Mouse (Mus musculus): ENCODE measurements around the gene Dnmt1.

Dnmt1 gene

DNA sequence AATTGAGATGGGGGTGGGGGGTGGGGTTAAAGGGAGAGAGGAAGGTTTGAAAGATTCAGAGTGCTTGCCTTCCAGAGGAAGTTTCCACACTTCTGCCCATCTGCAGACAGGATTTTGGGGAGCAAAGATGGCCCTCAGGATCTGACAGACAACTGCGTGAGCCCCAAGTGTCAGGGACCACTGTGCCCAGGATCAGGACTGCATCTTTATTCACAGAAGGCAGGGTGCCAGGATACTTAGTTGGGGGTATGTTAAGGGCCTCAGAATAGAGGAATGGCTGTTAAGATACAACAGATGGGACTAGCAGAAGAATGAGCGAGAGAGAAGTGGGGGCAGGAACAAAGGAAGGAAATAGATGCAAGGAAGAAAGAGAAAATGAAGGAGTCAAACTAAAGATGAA is 73.1 kb downstream of the Dnmt1 start:
- DNase-seq (ENCODE audit: low read depth, low spot score): no peak

DNA sequence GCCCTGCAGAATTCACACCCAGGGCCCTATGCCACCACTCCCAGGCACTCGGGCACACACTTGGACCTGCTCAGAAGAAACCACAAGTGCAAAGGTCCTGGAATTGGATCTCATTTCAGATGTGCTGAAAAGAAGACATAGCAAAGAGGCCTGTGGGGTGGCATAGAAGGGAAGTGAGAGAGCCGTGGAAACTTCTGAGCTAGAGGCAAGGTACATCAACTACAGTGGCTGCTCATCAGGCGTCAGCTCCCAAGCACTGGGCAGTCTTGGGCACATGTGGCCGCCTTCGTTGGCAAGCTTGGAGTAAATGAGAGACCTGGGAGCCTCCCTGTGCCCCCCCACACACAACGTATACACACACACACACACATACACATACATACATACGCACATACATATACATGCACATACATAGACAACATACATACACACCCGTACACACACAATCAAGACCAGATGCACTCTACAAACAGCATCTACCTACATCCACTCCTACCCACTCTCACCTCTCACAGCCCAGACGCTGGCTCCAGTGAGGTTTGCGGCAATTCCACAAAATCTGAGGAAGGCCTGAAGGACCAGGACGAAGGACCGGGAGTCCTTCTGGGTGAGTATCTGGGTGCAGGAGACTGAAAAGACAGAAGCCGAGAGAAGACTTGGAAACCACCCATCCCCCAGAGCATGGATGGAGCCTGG is 80.4 kb downstream of the Dnmt1 start, which contains the start of gene Angptl6:
Gene Angptl6 (minus strand): TSS at position 631 of the 696 bp plus-strand sequence.
- no peak for DNase-seq (ENCODE audit: low read depth, low spot score)

DNA sequence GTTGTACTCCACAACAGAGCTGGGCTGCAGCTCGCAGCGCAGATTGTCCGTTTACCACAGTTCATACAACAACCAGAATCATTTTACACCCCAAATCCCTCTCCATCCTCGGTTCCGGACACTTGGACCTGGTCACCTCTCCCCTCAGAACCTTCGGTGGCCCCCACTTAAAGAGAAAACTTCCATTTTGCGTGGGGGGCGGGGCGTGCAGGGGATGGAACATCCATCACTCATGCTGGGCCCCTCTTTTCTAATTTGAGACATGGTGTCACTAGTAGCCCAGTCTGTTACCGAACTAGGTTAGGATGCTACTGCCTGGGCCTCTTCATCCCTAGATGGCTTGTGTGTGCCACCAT is 81.0 kb downstream of the Dnmt1 start:
- no peak for DNase-seq (ENCODE audit: low read depth, low spot score)

DNA sequence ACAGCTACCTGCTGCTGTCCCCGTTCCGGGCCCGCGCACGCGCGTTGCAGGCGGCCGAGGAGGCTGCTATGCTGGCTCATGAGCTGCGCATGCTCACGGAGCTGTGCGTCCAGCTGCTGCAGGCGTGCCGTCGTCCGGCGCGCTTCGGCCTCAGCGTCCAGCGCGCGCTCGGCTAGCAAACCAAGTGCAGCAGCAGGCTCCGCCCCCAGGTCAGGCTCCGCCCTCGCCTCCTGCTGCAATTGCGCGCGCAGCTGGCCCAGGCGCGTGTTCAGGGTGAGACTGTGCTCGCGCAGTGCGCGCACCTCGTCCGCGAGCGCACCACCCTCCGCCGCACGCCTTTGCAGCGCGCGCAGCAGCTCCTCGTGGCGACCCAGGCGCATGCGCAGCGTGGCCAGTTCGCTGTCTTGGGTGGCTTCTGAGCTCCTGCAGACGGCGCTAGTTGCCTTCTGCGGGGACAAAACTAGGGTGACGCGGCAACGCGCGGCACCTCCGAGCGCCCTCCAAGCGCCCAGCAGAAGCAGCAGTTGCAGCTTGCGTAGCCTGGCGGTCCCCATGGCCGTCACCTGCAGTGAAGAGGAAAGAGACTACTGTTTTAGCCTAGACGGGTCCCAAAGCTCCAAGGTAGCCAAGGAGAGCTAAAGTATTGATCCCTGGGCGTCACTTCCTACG is 81.5 kb downstream of the Dnmt1 start:
- peak; percentile 100 for DNase-seq (ENCODE audit: low read depth, low spot score)

DNA sequence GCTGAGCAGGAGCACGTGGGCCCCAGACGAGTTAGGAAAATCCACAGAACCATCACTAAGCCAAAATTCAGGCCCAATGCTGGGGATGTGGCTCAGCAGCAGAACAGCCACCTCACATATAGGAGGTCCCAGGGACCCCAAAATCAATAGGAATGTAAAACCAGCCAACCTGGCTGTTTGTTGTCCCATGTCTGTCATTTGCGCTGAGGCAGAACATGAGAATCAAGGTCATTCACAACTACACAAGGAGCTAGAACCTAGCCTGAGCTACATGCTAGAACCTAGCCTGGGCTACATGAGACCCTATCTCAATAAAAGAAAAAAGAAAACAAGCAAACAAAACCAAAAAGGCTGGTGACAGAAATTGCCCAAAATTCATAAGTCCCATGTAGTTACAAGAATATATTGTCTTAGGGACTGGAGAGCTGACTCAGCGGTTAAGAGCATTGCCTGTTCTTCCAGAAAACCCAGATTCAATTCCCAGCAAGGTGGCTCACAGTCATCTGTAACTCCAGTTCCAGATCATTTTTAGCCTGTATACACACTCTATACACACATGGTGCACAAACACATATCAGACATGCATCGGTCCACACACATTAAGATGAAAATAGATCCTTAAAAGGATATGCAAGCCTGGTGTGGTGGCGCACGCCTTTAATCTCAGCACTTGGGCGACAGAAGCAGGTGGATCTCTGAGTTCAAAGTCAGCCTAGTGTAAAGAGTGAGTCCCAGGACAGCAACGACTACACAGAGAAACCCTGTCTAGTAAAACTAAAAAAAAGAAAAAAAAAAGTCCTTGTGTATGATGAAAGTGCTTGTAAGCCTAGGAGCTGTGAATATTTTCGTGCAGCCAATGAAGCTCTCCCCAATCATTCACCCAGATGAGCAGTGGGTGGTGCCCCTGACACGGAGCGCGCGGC is 82.3 kb downstream of the Dnmt1 start:
- DNase-seq (ENCODE audit: low read depth, low spot score): no peak

DNA sequence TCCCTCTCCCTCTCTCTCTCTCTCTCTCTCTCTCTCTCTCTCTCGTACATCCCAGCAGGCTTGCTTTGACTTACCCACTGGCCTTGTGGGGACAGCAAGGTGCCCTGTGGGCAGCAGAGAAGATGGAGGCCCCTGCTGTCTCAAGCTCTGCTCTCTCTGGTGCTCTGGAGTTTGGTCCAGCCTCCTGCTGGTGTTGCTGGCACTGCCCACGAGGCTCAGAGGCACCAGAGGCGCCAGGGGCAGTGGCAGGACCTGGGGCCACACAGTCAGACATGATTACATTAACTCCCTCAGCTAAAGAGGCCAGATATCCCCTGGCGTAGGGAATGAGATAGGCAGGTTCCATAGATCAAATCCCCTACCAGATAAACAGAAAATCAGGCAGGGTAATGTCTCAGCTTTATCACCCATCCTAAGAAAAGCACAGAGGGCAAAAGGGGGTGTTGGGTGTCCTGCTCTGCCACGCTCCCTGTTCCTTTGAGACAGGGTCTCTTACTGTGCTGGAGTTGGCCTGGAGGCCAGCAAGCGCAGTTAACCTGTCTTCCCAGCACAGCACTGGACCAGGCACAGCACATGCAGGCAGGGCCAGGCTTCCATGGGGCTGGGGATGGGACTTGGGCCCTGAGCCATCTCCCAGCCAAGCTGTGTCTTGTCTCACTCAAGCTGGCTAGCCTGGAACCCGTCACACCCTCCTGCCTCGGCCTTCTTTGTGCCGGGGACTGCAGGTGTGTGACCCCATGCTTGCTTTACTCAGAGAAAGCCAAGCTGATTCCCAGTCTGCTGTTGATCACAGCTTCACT is 83.2 kb downstream of the Dnmt1 start:
- no peak for DNase-seq (ENCODE audit: low read depth, low spot score)

DNA sequence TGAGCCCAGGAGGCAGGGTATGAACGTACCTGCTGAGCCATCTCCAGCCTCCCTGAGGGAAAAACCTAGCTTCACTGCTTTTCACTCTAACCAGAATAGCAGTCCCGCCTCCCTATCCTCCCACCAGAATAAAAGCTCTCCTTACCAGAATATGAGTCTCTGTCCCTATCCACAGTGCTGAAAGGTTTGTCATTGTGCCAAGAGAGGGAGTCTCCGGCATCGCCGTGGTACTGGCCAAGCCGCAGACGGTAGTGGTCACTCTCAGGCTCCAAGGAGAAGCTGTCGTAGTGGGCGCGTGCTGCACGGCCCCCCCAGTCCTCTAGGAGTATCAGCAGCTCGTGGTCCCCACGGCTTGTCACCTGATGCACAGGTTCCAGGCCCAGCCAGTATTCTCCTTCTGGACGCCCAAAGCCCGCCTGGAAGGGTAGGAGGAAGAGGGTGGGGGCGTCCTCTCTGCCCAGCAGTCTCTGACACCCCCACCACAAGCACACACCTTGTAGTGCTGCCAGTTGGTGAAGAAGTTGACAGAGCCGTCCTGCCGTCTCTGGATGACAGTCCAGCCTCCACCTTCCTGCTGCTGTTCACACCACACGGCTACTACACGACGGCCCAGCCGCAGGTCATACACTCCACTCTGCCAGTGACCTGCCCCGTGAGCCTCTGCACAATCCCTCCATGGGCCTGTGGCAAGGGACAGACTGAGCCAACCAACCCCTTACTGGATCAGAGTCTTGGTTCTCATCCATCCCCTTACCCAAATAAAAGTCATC is 84.5 kb downstream of the Dnmt1 start:
- DNase-seq (ENCODE audit: low read depth, low spot score): no peak

DNA sequence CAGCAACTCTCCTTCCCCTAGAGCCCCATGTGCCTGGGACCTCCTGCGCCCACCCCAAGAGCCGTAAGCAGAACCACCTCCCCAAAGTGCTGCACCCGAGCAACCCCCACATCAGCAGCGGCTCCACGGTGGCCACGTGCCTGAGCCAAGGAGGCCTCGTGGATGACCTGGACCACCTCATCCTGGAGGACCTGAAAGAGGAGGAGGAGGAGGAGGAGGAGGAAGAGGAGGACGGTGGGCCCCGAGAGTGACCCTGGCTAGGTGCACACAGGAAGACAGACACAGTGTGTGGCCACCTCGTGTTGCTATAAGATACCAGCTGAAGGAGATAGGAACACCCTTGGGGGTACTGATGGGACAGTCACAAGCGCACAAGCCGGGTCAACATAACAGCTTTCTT is 86.2 kb downstream of the Dnmt1 start:
- no peak for DNase-seq (ENCODE audit: low read depth, low spot score)

DNA sequence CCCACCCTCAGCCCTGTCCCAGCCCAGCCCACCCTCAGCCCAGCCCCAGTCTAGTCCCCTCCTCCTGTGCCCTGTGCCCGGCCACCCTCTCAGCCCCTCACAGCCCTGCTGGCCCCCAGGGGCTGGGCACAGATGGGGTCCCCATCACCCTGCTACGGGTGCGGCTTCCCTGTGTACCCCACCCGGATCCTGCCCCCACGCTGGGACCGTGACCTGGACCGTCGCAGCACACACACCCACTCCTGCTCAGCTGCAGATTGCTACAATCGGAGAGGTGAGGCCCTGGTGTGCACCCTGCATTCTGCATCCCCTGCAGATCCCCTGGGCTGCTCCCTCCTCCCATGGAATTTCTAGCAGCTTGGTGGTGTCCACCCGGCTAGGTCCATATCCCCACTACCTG is 86.7 kb downstream of the Dnmt1 start:
- no peak for DNase-seq (ENCODE audit: low read depth, low spot score)

DNA sequence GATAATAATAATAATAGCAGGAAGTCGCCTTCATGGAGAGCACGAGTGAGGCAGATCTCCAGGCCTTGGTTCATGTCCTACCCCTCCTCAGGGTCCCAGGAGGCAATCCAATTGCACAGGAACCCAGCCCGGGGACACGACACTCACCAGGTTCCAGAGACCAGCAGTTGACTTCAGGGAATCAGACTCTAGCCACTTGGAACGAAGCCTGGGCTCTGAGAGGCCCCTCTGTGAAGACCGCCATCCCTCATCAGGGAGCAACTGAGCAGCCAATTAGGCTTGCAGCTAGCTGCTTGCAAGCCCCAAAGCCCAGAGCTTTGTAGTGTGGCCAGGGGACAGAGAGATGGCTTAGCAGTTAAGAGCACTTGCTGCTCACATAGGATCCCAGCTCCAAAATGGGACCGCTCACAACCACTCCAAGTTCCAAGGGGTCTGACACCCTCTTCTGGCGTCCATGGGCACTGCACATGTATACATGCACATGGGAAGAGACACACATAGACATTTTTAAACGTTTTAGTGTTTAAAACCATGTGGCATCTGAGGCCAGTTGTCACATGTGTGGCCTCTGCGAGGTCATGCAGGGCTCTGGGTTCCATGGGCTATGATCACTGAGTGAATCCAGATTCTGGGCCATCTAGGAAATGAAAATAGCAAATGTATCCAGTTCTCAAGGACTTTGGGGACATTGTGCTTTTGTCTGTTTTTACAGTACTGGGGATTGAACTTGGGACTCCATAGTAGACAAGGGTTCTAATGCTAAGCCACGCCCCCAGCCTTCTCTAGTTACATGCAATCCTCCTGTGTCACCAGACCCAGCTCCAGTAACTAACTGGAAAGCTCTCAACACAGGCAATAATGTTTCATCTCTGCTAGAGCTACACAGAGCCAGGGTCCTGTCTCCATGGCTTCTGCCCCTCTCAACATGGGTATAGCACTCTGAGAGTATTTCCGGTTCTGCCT is 89.2 kb downstream of the Dnmt1 start:
- DNase-seq (ENCODE audit: low read depth, low spot score): no peak

DNA sequence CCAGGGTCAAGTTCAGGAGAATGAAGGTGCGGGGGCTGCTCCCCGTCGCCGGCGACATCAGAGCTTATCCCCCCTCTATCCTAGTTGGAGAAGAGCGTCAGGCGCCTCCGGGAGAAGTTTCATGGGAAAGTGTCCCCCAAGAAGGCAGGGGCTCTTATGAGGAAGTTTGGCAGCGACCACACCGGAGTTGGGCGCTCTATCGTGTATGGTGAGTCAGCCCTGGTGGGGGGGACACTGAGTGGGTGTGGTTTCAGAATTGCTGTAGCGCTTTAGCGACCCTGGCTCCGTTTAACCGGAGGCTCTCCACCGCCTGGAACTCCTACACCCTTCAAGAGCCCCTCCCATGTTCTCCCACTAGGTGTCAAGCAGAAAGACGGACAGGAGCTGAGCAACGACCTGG is 90.4 kb downstream of the Dnmt1 start:
- no peak for DNase-seq (ENCODE audit: low read depth, low spot score)

DNA sequence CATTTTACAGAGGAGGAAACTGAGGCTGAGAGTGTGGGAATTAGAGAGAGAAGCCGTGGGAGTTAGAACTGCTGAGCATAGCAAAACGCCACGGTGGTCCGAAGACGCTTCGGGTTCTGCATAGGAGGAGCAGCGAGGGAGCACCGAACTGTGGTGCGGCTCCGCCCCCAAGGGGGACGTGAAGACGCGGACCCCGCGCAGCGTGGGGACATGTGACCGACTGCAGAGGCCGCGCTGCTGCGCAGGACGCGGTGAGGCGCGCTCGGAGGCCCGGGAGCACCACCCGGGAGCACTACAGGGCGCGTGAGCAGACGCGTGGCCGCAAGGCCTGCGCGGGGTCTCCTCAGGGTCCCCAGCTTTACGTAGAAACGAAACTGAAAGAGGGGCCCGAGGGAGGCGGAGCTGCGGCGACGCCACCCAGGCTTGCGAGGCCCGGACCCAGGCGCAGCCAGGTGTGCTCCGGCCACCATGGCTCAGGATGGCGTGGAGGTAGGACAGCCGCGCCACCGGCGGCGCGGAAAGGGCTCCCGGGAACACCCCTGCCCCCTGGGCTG is 91.2 kb downstream of the Dnmt1 start, which contains the start of gene A230050P20Rik:
Gene A230050P20Rik (plus strand): TSS at position 195 of the 554 bp plus-strand sequence.
- DNase-seq (ENCODE audit: low read depth, low spot score): peak; percentile 34

DNA sequence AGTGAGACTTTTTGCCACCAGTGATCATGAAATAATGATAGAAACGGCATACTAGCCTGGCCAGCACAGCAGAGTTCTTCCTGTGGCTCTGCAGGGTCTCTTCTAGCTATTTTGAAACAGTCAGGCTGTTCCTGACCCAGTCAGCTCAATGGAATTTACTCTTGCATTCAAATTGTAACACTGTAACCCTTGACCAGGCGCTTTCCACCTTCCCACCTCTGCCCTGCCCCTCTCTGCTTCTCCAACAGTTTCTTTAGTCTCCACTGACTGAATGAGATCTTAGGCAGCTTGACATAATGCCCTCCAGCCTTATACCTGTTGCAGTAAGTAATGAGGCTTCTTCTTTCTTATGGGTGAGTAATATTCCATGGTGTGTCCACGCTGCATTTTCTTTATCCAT is 92.8 kb downstream of the Dnmt1 start:
- DNase-seq (ENCODE audit: low read depth, low spot score): no peak

DNA sequence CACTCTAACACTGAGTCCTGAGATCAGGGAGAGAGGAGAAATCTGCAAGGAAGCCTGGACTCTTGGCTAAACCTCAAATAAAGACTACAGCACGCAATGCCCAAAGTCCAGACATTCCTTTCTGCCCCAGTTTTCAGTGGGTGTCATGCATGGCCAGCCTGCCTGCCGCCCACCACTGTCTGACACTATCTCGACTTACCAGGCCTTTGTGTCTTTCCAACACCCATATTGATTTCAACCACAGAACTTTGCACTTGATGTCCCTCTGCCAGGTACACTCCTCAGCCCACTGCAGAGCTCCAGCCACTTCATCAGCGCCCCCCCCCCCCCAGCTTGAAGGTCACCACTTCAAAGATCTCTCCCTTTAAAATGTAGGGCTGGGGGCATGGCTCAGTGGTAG is 97.5 kb downstream of the Dnmt1 start:
- DNase-seq (ENCODE audit: low read depth, low spot score): no peak

DNA sequence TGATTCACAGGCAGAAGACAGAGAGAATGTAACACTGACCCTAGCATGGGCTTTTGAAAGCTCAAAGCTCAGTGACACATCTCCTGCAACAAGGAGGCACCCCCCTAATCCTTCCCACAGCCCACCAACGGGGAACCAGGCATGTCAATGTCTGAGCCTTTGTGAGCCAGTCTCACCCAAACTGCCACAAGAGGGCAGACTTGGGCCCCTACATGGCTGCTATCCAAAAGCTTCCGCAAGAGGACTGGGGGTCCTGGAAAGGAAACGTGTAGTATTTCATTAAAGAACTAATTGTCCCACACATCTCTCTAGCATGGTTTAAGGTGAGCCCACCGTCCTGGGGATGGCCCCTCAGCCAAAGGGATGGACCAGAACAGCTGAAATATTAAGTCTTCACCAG is 97.9 kb downstream of the Dnmt1 start:
- DNase-seq (ENCODE audit: low read depth, low spot score): peak; percentile 62

DNA sequence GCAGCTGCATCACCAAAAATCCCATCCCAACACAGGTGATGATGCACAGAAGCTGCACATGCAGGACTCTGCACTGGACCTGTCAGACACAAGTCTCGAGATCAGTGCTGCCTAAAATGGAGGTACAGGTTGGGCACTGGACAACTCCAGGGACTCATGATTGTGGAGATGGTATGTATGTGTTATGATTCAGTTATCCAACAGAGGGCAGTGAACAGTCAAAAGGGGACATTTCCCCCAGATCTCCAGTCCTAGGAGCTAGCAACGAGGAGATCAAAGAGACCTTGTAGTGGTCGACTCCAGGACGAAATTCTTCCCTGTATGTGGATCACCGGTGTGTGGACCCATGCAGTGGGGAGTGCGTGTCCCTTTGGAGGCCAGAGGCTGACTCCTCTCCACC is 99.8 kb downstream of the Dnmt1 start:
- DNase-seq (ENCODE audit: low read depth, low spot score): no peak

Measured in mesoderm, embryonic 11.5 days (tissue).